Mouse (Mus musculus) MEL (cell line): ENCODE results near the gene Tpcn1.

ENCODE experiments used
- CTCF ChIP-seq, 3 experiments: IDR thresholded peaks in 2 of 3; conservative IDR thresholded peaks in 1 of 3; 2 replicates each; pipeline ENCODE4 v1.5.1; 2011 to 2012; ENCODE audit warnings: low read length in 3 of 3, low read depth in 2 of 3, mild to moderate bottlenecking in 2 of 3, improper control_type of control experiment in 1 of 3, inconsistent platforms in 1 of 3, mixed read lengths in 1 of 3, moderate library complexity in 1 of 3; ENCODE audit not compliant: control insufficient read depth in 1 of 3, insufficient read depth in 1 of 3, poor library complexity in 1 of 3, severe bottlenecking in 1 of 3
- E2F4 ChIP-seq: IDR thresholded peaks from 2 replicates; pipeline ENCODE4 v1.6.1; 2011; ENCODE audit warnings: low read depth, low read length, improper control_type of control experiment, borderline replicate concordance
- ELF1 ChIP-seq: IDR thresholded peaks from 2 replicates; pipeline ENCODE4 v1.6.1; 2014; ENCODE audit warnings: low read depth, mild to moderate bottlenecking, inconsistent platforms, low read length, improper control_type of control experiment, moderate library complexity
- GATA1 ChIP-seq: IDR thresholded peaks from 2 replicates; pipeline ENCODE4 v1.6.1; 2011; ENCODE audit warnings: low read depth, low read length, improper control_type of control experiment
- MAFK ChIP-seq: IDR thresholded peaks from 2 replicates; pipeline ENCODE4 v1.6.1; 2011; ENCODE audit warnings: low read depth, mild to moderate bottlenecking, low read length, improper control_type of control experiment, borderline replicate concordance
- MAZ ChIP-seq: IDR thresholded peaks from 2 replicates; pipeline ENCODE4 v1.6.1; 2012; ENCODE audit warnings: low read depth, mild to moderate bottlenecking, inconsistent platforms, low read length, improper control_type of control experiment

DNA sequence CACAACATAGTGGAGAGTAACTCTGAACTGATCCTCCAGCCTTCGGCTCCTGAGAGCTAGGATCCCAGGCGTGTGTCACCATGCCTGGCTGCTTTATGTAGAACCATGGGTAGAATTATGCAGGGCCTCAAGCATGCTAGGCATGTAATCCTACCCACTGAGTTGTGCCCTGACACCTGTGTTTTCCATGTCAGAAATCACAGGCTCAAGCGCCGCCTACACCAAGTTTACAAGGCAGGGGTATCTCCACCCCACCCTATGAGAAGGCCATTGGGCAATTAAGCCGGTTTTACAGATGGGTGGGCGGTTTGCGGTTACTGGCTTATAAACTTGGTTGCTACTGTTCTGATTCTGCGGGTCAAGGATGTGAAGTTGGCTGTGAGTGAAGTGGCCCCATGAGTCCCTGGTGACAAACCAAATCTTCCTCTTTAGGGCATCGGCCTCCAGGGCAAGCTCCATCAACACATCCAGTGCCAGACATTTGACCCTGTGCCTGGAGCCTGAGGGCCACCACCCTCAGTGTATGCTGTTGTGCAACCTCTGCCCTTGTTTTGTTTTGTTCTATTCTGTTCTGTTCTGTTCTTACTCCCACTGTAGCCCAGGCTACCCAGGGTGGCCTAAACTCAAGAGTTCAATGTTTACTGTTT lies 74.3 kb downstream of the Tpcn1 start:
- TF ChIP-seq ELF1 (no peak), MAZ (no peak), CTCF (IDR thresholded peaks at IDR 0.05 in 2 of 3, conservative IDR thresholded peaks at IDR 0.05 in 1 of 3; ENCODE audit: control insufficient read depth in 1 of 3, insufficient read depth in 1 of 3, low read depth in 2 of 3, low read length in 3 of 3, poor library complexity in 1 of 3, severe bottlenecking in 1 of 3) (no peak), GATA1 (no peak), MAFK (no peak), E2F4 (no peak)
